Mouse (Mus musculus): ENCODE results near the gene Tctn1.

Gene Tctn1

GRCm38 (mm10) chr5:122285029-122285766, 20.9 kb upstream of the Tctn1 start:
- DNase-seq = peak; percentile 69 to 73

- peak; percentile 90 to 91 for DNase-seq
These were observed 20.1 kb upstream of the Tctn1 start, which contains the start of gene Pptc7 for GRCm38 (mm10) chr5:122284183-122285028. Gene Pptc7 (plus strand): TSS chr5:122284365.

GRCm38 (mm10) chr5:122283828-122284182, 19.5 kb upstream of the Tctn1 start:
- DNase-seq = no peak

- DNase-seq = no peak
These were observed 16.7 kb upstream of the Tctn1 start for GRCm38 (mm10) chr5:122280827-122281462.

GRCm38 (mm10) chr5:122280422-122280826, 16.2 kb upstream of the Tctn1 start:
- DNase-seq = no peak

- no peak for DNase-seq
These were observed 15.7 kb upstream of the Tctn1 start for GRCm38 (mm10) chr5:122279799-122280421.

- peak; percentile 66 to 73 for DNase-seq
These were observed 14.7 kb upstream of the Tctn1 start for GRCm38 (mm10) chr5:122278946-122279345.

- DNase-seq = no peak
These were observed 10.5 kb upstream of the Tctn1 start for GRCm38 (mm10) chr5:122274785-122275184.

- no peak for DNase-seq
These were observed 8.6 kb upstream of the Tctn1 start for GRCm38 (mm10) chr5:122272821-122273220.

GRCm38 (mm10) chr5:122268858-122269604, 4.8 kb upstream of the Tctn1 start:
- no peak for DNase-seq

GRCm38 (mm10) chr5:122267899-122268298, 3.6 kb upstream of the Tctn1 start:
- peak; percentile 76 to 86 for DNase-seq

- DNase-seq = no peak
These were observed 2.9 kb upstream of the Tctn1 start for GRCm38 (mm10) chr5:122267136-122267535.

GRCm38 (mm10) chr5:122265942-122266341, 1.7 kb upstream of the Tctn1 start:
- DNase-seq = no peak

- DNase-seq = no peak
These were observed 927 bp upstream of the Tctn1 start for GRCm38 (mm10) chr5:122265187-122265586.

GRCm38 (mm10) chr5:122262104-122262503, 2.2 kb downstream of the Tctn1 start:
- DNase-seq = no peak

- no peak for DNase-seq
These were observed 6.1 kb downstream of the Tctn1 start for GRCm38 (mm10) chr5:122258027-122258741.

- peak; percentile 41 to 53 for DNase-seq
These were observed 12.2 kb downstream of the Tctn1 start for GRCm38 (mm10) chr5:122251895-122252606.

GRCm38 (mm10) chr5:122249281-122249680, 15.0 kb downstream of the Tctn1 start:
- peak; percentile 52 to 56 for DNase-seq

- no peak for DNase-seq
These were observed 16.3 kb downstream of the Tctn1 start for GRCm38 (mm10) chr5:122247934-122248333.

GRCm38 (mm10) chr5:122247529-122247928, 16.7 kb downstream of the Tctn1 start:
- DNase-seq = no peak
